In genomic region chr6:112273501-112274205, GRCm38 (mm10) we compare ENCODE assay signal across 8 mouse cellular contexts. TPM values are rescaled to one million over a fixed set of nuclear protein-coding genes. Genes with fewer than 3 reads are reported as not detected.
DNase-seq lines count a peak whose midpoint lies in the region; ATAC-seq and TF ChIP-seq lines count a peak whose summit lies in the region.

Gene Lmcd1 (plus strand): TSS chr6:112273758.

- TF ChIP-seq POLR2A in liver, adult 2 months (IDR thresholded peaks at IDR 0.05; ENCODE audit: extremely low read depth, insufficient read depth, low read length) = 0 out of 2 replicates have a peak, but pooled peaks have one; percentile 27

- H3K9me3 ChIP-seq in forebrain, embryonic 11.5 days (ENCODE audit: control insufficient read depth, low read length) = no peaks in the 10 kb centered on the region
- no peaks in the 10 kb centered on the region for H3K9me3 ChIP-seq in heart, embryonic 14.5 days (ENCODE audit: control insufficient read depth, low read length)
- H3K9me3 ChIP-seq in stomach, embryonic 15.5 days = no peaks in the 10 kb centered on the region

- no peak for TF ChIP-seq CTCF in C2C12 (IDR thresholded peaks at IDR 0.05; ENCODE audit: control insufficient read depth, insufficient read depth, insufficient read length)
- TF ChIP-seq CTCF in liver, adult 2 months (IDR thresholded peaks at IDR 0.05; ENCODE audit: low read depth, low read length) = peak; percentile 22; the same call in 1 of the 2 replicates

- peak within 1 kb of the TSS; percentile 18; the same call in 1 of the 2 replicates for H3K27ac ChIP-seq in forebrain, embryonic 11.5 days (ENCODE audit: low read depth, low read length)
- peak within 1 kb of the TSS; percentile 95 to 98 for H3K27ac ChIP-seq in heart, embryonic 14.5 days (replicated peaks in 1 of 2; ENCODE audit: control insufficient read depth in 1 of 2, insufficient read depth in 1 of 2, low read depth in 2 of 2, low read length in 2 of 2)
- no peak within 1 kb of the TSS for H3K27ac ChIP-seq in liver, adult 2 months (replicated peaks; ENCODE audit: insufficient read depth, low read depth, low read length)
- peak within 1 kb of the TSS; percentile 62 for H3K27ac ChIP-seq in stomach, embryonic 15.5 days

- DNase-seq in c-Kit-positive CD71-positive TER-119-positive erythroid progenitor cells, embryonic 14.5 days (ENCODE audit: low spot score) = peak; percentile 14
- peak; percentile 89 for DNase-seq in forebrain, embryonic 11.5 days (ENCODE audit: low spot score)
- DNase-seq in kidney, postnatal 10 days = peak; percentile 92
- DNase-seq in liver, adult 2 months (ENCODE audit: extremely low read depth, low read depth, low spot score) = peak; percentile 67
- DNase-seq in natural killer cell, adult 2 months (ENCODE audit: low spot score in 2 of 2) = peak; percentile 62 to 81

- 5% methylated on average over 21 of the region's 21 CpGs for WGBS in forebrain, embryonic 11.5 days
- 3% methylated on average over 21 of the region's 21 CpGs for WGBS in heart, embryonic 14.5 days
- 2% methylated on average over 21 of the region's 21 CpGs for WGBS in liver, adult 2 months
- 3% methylated on average over 21 of the region's 21 CpGs for WGBS in stomach, embryonic 15.5 days

- no peak within 1 kb of the TSS for H3K4me3 ChIP-seq in C2C12 (ENCODE audit: insufficient read depth, poor library complexity, severe bottlenecking)
- peak within 1 kb of the TSS; percentile 20; the same call in 1 of the 2 replicates for H3K4me3 ChIP-seq in forebrain, embryonic 11.5 days (ENCODE audit: low read depth, low read length)
- H3K4me3 ChIP-seq in heart, embryonic 14.5 days (ENCODE audit: control insufficient read depth in 1 of 2, insufficient read depth in 1 of 2, low read depth in 1 of 2, low read length in 2 of 2) = peak within 1 kb of the TSS; percentile 56
- peak within 1 kb of the TSS; percentile 54 for H3K4me3 ChIP-seq in liver, adult 2 months (ENCODE audit: insufficient read depth, low read depth, low read length)
- H3K4me3 ChIP-seq in stomach, embryonic 15.5 days (replicated peaks) = peak within 1 kb of the TSS; percentile 32

- peaks cover 3% of the 10 kb centered on the region; the same call in 1 of the 2 replicates for H3K4me1 ChIP-seq in forebrain, embryonic 11.5 days (replicated peaks; ENCODE audit: control insufficient read depth, insufficient read depth, low read length)
- peaks cover 16 to 34% of the 10 kb centered on the region in 2 experiments for H3K4me1 ChIP-seq in heart, embryonic 14.5 days (ENCODE audit: control insufficient read depth in 2 of 2, insufficient read depth in 2 of 2, low read length in 2 of 2)
- H3K4me1 ChIP-seq in liver, adult 2 months (ENCODE audit: control insufficient read depth, insufficient read depth, low read length) = no peaks in the 10 kb centered on the region; the same call in 1 of the 2 replicates
- peaks cover 16% of the 10 kb centered on the region for H3K4me1 ChIP-seq in stomach, embryonic 15.5 days

- H3K79me2 ChIP-seq in C2C12 (ENCODE audit: control insufficient read depth, insufficient read depth) = no peaks in the 10 kb centered on the region
- H3K79me2 ChIP-seq in liver, adult 2 months (ENCODE audit: control insufficient read depth, insufficient read depth, low read length) = no peaks in the 10 kb centered on the region

- H3K4me2 ChIP-seq in forebrain, embryonic 11.5 days (ENCODE audit: low read depth, low read length, severe bottlenecking) = peak within 1 kb of the TSS; percentile 48
- H3K4me2 ChIP-seq in heart, embryonic 14.5 days (ENCODE audit: low read length) = peak within 1 kb of the TSS; percentile 84
- H3K4me2 ChIP-seq in stomach, embryonic 15.5 days = peak within 1 kb of the TSS; percentile 70

- peak within 1 kb of the TSS; percentile 41; the same call in 1 of the 2 replicates for H3K9ac ChIP-seq in forebrain, embryonic 11.5 days (ENCODE audit: low read length)
- H3K9ac ChIP-seq in heart, embryonic 14.5 days (ENCODE audit: low read length) = peak within 1 kb of the TSS; percentile 83
- H3K9ac ChIP-seq in liver, adult 2 months (ENCODE audit: low read depth, low read length) = peak within 1 kb of the TSS; percentile 30; the same call in 1 of the 2 replicates
- H3K9ac ChIP-seq in stomach, embryonic 15.5 days = no peak within 1 kb of the TSS

- H3K79me3 ChIP-seq in C2C12 (ENCODE audit: low read depth) = no peaks in the 10 kb centered on the region

- H3K27me3 ChIP-seq in C2C12 (ENCODE audit: control insufficient read depth, insufficient read depth, insufficient read length) = no peaks in the 10 kb centered on the region
- no peaks in the 10 kb centered on the region for H3K27me3 ChIP-seq in forebrain, embryonic 11.5 days (ENCODE audit: control insufficient read depth, insufficient read depth, low read length)
- no peaks in the 10 kb centered on the region for H3K27me3 ChIP-seq in heart, embryonic 14.5 days (ENCODE audit: control insufficient read depth, insufficient read depth, low read length)
- no peaks in the 10 kb centered on the region for H3K27me3 ChIP-seq in liver, adult 2 months (ENCODE audit: control insufficient read depth, insufficient read depth, low read length)
- H3K27me3 ChIP-seq in stomach, embryonic 15.5 days (replicated peaks) = no peaks in the 10 kb centered on the region

- H3K36me3 ChIP-seq in C2C12 (ENCODE audit: control insufficient read depth, insufficient read depth) = no peaks in the 10 kb centered on the region
- H3K36me3 ChIP-seq in forebrain, embryonic 11.5 days (ENCODE audit: control insufficient read depth, insufficient read depth, low read length) = no peaks in the 10 kb centered on the region
- H3K36me3 ChIP-seq in heart, embryonic 14.5 days (ENCODE audit: control insufficient read depth, insufficient read depth, low read length) = 0 out of 2 replicates have a peak, but pooled peaks cover 8% of the 10 kb centered on the region
- H3K36me3 ChIP-seq in liver, adult 2 months (ENCODE audit: control insufficient read depth, insufficient read depth, low read length) = no peaks in the 10 kb centered on the region
- H3K36me3 ChIP-seq in stomach, embryonic 15.5 days = no peaks in the 10 kb centered on the region

- peak within 1 kb of the TSS; percentile 23 for H3ac ChIP-seq in C2C12 (ENCODE audit: control insufficient read depth, insufficient read length, low read depth)

- ATAC-seq in forebrain, embryonic 11.5 days (replicated peaks; ENCODE audit: low FRiP score) = peak; percentile 98
- peak; percentile 96 for ATAC-seq in heart, embryonic 14.5 days (ENCODE audit: insufficient number of reproducible peaks, insufficient read depth, low FRiP score, low read depth)
- peak; percentile 96 for ATAC-seq in stomach, embryonic 15.5 days (ENCODE audit: insufficient read depth, low FRiP score, low read depth)

TF ChIP-seq in C2C12, 6 proteins besides CTCF, POLR2A, EP300 and RAD21:
- no peak for TF ChIP-seq FOSL1 (IDR thresholded peaks at IDR 0.05; ENCODE audit: insufficient read depth, low read length, poor library complexity, severe bottlenecking)
- peak; percentile 45 for TF ChIP-seq MYOD1 (IDR thresholded peaks at IDR 0.05; ENCODE audit: control insufficient read depth, insufficient read length, low read depth)

RNA-seq across cellular contexts. Expression of gene Lmcd1, which starts in this region (rescaled TPM):
- polyA plus RNA-seq in C2C12 (2012; fragmentation: generic; extraction: Trizol) = 1.8 TPM
- 3.4 and 3.9 TPM in 2 replicates for polyA plus RNA-seq in forebrain, embryonic 11.5 days (2014; fragmentation: Nextera tagmentation; extraction: Ambion mirVana)
- polyA plus RNA-seq in heart, embryonic 14.5 days (2014; fragmentation: Nextera tagmentation; extraction: Ambion mirVana) = 56.7 and 59.6 TPM in 2 replicates
- 0.28 and 0.34 TPM in 2 replicates for total RNA-seq in liver, adult 2 months (2014; rRNA removed)
- 0.33 and 0.42 TPM in 2 replicates for polyA plus RNA-seq in liver, adult 2 months (2012; rRNA removed)
- polyA plus RNA-seq in stomach, embryonic 15.5 days (2015; fragmentation: Nextera tagmentation; extraction: Ambion mirVana) = 15.0 and 15.6 TPM in 2 replicates

Comparison
In these comparisons a context has a peak if more than half of its experiments do, and no peak if none do; other contexts are left out.
1. Peak in DNase-seq, H3K4me3 ChIP-seq and H3K9ac ChIP-seq in liver, adult 2 months; RNA of the gene not detected or under 1 TPM.
2. DNase-seq: peak in every context shown above with its lines; median percentile 92 in kidney, postnatal 10 days; 89 in forebrain, embryonic 11.5 days; 72 in natural killer cell, adult 2 months; 67 in liver, adult 2 months; 14 in c-Kit-positive CD71-positive TER-119-positive erythroid progenitor cells, embryonic 14.5 days.